Mouse (Mus musculus) heart, adult 2 months (tissue): Measurements from ENCODE around the gene Fam222b.

Experiments
- CTCF ChIP-seq: fragments of 200-600 bp; IDR thresholded peaks from 2 replicates; pipeline ENCODE4 v1.8.1; 2022; ENCODE audit warnings: antibody characterized with exemption, mild to moderate bottlenecking, moderate library complexity
- EP300 ChIP-seq: fragments of 200-500 bp; IDR thresholded peaks from 2 replicates; pipeline ENCODE4 v1.6.1; 2011; ENCODE audit warnings: low read depth, low read length, control low read depth; ENCODE audit not compliant: insufficient read depth
- POLR2A ChIP-seq: fragments of 200-500 bp; IDR thresholded peaks from 2 replicates; pipeline ENCODE4 v1.6.1; 2011; ENCODE audit warnings: mild to moderate bottlenecking, low read depth, low read length, control low read depth; ENCODE audit not compliant: insufficient read depth

DNA sequence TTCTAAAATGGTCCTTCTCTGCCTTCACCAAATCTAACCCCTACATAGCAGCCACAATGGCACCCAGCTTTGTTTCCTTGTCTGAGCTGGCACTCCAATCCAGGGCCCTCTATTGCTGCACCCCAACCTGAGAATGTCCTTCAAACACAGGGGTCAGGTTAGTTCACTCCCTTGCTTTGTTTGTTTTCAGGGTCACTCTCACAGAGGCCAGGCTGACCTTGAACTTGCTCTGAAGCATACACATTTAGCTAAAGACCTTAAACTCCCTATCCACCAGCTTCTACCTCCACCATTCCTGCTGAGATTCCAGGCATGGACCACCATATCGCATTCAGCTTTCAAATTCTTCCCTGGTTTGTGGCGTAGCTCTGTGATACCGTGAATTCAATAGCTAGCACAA is 80.0 kb downstream of the Fam222b start:
- TF ChIP-seq CTCF (no peak), POLR2A (no peak), EP300 (no peak)
